Mouse (Mus musculus): ENCODE results near the gene Slc2a2. TPM values are rescaled to one million over a fixed set of nuclear protein-coding genes. Genes with fewer than 3 reads are reported as not detected.

Slc2a2 gene
- polyA plus RNA-seq (2012; rRNA removed), result 0.09 TPM in 1 of 2 replicates, not detected in the other

DNA sequence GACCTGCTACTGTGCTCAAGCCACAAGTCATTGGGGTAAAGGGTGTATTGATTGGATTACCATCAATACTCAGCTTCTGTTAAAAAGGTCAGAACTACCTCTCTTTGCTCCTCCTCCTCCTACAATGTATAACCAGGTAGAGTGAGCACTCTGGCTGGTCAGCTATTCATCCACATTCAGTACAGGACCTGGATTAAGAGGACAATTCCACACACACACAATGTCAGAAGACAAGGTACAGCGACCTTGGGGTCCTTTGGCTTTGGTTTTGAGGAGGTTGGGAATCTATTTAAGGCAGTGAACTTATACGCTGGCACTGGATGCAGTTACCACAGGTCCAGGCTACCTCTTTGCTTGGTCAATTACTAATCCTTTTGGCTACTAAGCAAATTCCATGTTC is at the start of gene Slc2a2:
Gene Slc2a2, plus strand, starts transcription at position 107 of the 400 bp plus-strand sequence.
- H3K4me3 ChIP-seq (replicated peaks; ENCODE audit: extremely low read depth, low read depth, low read length), result no peak within 1 kb of the TSS
- DNase-seq, result no peak
- TF ChIP-seq CTCF (IDR thresholded peaks at IDR 0.05; ENCODE audit: insufficient read depth, low read length) (no peak), POLR2A (IDR thresholded peaks at IDR 0.05; ENCODE audit: borderline replicate concordance, extremely low read depth, low read depth, low read length) (no peak)
- 85% methylated on average over 2 of the region's 2 CpGs for WGBS
- H3K4me1 ChIP-seq (ENCODE audit: control insufficient read depth, insufficient read depth, low read length), result no peaks in the 10 kb centered on the region

DNA sequence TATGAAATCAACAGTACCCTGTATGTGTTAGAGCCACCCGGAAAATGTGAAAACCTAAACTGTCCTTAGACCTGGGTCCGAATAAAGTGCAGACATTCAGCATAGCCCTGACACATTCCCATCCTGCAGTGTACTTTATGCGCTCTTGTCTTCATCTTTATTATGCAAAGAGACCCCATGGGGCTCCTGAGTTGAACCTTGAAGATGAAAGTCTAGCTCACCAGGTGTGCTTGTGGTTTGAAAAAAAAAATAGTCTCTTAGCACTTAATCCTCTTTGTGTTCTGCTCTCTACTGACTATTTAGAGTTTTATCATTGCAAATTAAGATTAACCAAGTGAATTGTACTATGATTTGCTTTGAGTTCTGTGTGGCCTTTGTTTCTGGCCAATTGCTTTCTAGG is 45.1 kb upstream of the Slc2a2 start:
- no peak for TF ChIP-seq CTCF (IDR thresholded peaks at IDR 0.05; ENCODE audit: insufficient read depth, low read length)
- TF ChIP-seq POLR2A (IDR thresholded peaks at IDR 0.05; ENCODE audit: borderline replicate concordance, extremely low read depth, low read depth, low read length), result no peak
- 84% methylated on average over 3 of the region's 3 CpGs for WGBS
- Histone ChIP-seq H3K4me3 (replicated peaks; ENCODE audit: extremely low read depth, low read depth, low read length) (no peak overlapping the region), H3K4me1 (ENCODE audit: control insufficient read depth, insufficient read depth, low read length) (no peaks in the 10 kb centered on the region)
- DNase-seq, result no peak

DNA sequence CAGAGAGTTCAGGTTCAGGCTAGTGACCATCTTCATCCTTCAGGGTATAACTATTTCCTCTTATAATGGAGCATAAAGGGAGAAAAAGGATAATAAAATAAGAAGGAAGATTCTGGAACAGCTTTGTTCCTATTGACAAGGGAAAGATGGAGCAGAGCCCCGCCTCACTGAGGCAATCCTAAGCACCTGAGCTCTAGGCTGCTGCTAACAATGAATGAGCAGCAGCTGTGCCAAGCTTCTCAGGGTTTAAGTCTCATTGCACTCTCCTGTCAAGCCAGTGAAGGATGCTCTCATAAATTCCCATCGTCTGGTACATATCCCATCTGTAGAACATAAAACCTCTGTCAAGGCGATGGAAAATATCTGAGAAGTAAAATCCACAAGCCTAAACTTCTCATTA is 44.7 kb upstream of the Slc2a2 start:
- Histone ChIP-seq H3K4me3 (replicated peaks; ENCODE audit: extremely low read depth, low read depth, low read length) (no peak overlapping the region), H3K4me1 (ENCODE audit: control insufficient read depth, insufficient read depth, low read length) (no peaks in the 10 kb centered on the region)
- DNase-seq, result no peak
- TF ChIP-seq CTCF (IDR thresholded peaks at IDR 0.05; ENCODE audit: insufficient read depth, low read length) (no peak), POLR2A (IDR thresholded peaks at IDR 0.05; ENCODE audit: borderline replicate concordance, extremely low read depth, low read depth, low read length) (no peak)
- 90% methylated on average over 3 of the region's 3 CpGs for WGBS

DNA sequence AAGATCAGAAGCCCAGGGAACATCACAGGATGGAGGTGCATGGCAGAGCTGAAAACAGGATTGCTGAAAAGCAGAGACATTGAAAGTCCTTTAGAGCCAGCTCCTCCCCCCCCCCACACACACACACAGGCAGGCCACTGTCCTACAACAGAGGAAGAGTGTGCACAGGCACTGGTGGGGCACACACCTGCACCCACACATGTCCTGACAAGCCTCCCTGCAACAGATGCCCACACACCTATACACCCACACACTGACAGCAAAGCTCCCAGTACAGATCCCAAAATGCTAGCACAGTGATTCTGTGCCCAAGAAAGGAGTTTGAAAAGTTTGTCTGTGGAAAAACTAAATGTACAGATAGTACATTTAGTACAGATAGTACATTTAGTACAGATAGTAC is 43.0 kb upstream of the Slc2a2 start:
- TF ChIP-seq POLR2A (IDR thresholded peaks at IDR 0.05; ENCODE audit: borderline replicate concordance, extremely low read depth, low read depth, low read length) (no peak), CTCF (IDR thresholded peaks at IDR 0.05; ENCODE audit: insufficient read depth, low read length) (no peak)
- no peak for DNase-seq
- no peaks in the 10 kb centered on the region for H3K4me1 ChIP-seq (ENCODE audit: control insufficient read depth, insufficient read depth, low read length)

DNA sequence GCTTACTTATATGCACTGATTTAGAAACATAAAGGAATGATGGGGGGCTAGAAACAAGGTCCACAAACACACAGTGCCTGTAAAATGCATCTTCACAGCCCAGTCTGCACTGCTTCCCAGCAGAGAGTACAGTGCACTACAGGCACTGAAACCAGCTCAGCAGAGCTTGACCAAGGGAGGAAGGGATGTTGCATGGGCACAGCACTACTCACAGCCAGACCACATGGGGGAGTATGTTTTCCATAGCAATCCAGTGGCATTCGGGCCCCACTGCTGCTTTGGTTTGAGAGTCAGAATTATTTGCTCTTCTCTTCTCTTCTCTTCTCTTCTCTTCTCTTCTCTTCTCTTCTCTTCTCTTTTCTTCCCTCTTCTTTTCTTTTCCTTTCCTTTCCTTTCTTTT is 39.4 kb upstream of the Slc2a2 start:
- TF ChIP-seq CTCF (IDR thresholded peaks at IDR 0.05; ENCODE audit: insufficient read depth, low read length) (0 out of 2 replicates have a peak, but pooled peaks have one; percentile 17), POLR2A (IDR thresholded peaks at IDR 0.05; ENCODE audit: borderline replicate concordance, extremely low read depth, low read depth, low read length) (no peak)
- DNase-seq, result no peak
- Histone ChIP-seq H3K4me3 (replicated peaks; ENCODE audit: extremely low read depth, low read depth, low read length) (no peak overlapping the region), H3K4me1 (ENCODE audit: control insufficient read depth, insufficient read depth, low read length) (no peaks in the 10 kb centered on the region)
- 45% methylated on average over 1 of the region's 1 CpGs for WGBS

More for the DNA sequence above, 43.0 kb upstream of the Slc2a2 start:
- no peak overlapping the region for H3K4me3 ChIP-seq (replicated peaks; ENCODE audit: extremely low read depth, low read depth, low read length)

DNA sequence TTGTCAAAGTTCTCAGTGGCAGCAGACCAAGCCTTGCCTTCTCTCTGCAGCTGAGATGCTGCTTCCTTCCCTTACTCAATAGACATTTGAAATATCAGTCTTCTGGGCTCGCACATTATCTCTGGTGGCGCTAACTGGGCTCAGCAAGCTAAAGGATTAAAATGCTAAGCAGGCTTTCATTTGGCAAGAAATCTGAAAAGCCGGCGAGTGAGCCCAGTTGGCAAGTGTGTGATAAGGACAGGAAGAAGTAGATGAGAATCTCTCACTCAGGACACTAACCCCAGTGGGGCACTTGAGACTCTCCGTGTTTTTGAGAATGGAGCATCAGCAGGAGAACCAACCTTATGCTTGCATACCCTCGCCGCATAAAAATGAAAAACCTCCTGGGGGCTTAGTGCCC is 16.9 kb upstream of the Slc2a2 start:
- peaks cover 3% of the 10 kb centered on the region; the same call in 1 of the 2 replicates for H3K4me1 ChIP-seq (ENCODE audit: control insufficient read depth, insufficient read depth, low read length)
- TF ChIP-seq POLR2A (IDR thresholded peaks at IDR 0.05; ENCODE audit: borderline replicate concordance, extremely low read depth, low read depth, low read length) (no peak), CTCF (IDR thresholded peaks at IDR 0.05; ENCODE audit: insufficient read depth, low read length) (no peak)
- H3K4me3 ChIP-seq (replicated peaks; ENCODE audit: extremely low read depth, low read depth, low read length), result no peak overlapping the region
- WGBS, result 70% methylated on average over 7 of the region's 7 CpGs
- DNase-seq, result no peak

DNA sequence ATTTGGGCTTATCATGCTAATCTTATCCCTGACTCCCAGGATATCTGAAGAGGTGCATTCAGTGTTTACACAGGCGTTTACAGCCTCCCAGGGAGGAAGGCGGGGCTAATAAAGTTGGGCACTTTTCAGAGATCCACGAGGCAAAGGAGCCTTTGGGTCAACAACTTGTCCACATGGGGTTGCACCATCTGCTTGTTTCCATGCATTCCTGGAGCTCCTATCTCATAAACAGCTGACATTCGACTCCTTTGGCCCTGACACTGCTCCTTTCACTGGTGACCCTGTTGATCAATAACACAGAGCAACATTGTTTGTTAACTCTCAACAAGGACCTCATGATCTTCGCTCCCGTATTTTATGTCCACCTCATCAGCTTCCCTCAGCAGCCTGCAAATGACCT is 15.8 kb upstream of the Slc2a2 start:
- TF ChIP-seq CTCF (IDR thresholded peaks at IDR 0.05; ENCODE audit: insufficient read depth, low read length) (no peak), POLR2A (IDR thresholded peaks at IDR 0.05; ENCODE audit: borderline replicate concordance, extremely low read depth, low read depth, low read length) (no peak)
- 50% methylated on average over 6 of the region's 6 CpGs for WGBS
- no peak for DNase-seq
- Histone ChIP-seq H3K4me1 (ENCODE audit: control insufficient read depth, insufficient read depth, low read length) (peaks cover 3% of the 10 kb centered on the region; the same call in 1 of the 2 replicates), H3K4me3 (replicated peaks; ENCODE audit: extremely low read depth, low read depth, low read length) (no peak overlapping the region)

DNA sequence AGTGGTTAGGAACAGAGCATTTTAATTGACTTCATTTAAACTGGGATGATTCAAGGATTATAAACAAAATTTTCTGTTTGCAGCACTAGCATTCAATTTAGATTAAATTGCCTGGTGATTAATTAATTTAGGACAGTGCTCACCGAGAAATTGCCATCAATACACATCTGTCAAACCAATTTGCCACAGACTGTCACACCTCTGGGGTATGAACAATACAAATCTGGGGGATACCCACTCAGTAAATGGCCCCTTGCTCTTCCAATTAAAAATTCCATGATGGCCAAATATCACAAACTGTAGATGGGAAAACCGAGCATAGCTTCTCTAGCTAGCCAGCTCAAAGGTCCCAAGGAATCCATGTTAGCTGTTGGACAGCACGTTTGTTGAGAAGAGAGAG is 15.3 kb upstream of the Slc2a2 start:
- Histone ChIP-seq H3K4me3 (replicated peaks; ENCODE audit: extremely low read depth, low read depth, low read length) (no peak overlapping the region), H3K4me1 (ENCODE audit: control insufficient read depth, insufficient read depth, low read length) (peaks cover 3% of the 10 kb centered on the region; the same call in 1 of the 2 replicates)
- 85% methylated on average over 3 of the region's 3 CpGs for WGBS
- TF ChIP-seq CTCF (IDR thresholded peaks at IDR 0.05; ENCODE audit: insufficient read depth, low read length), result no peak
- no peak for TF ChIP-seq POLR2A (IDR thresholded peaks at IDR 0.05; ENCODE audit: borderline replicate concordance, extremely low read depth, low read depth, low read length)
- no peak for DNase-seq

DNA sequence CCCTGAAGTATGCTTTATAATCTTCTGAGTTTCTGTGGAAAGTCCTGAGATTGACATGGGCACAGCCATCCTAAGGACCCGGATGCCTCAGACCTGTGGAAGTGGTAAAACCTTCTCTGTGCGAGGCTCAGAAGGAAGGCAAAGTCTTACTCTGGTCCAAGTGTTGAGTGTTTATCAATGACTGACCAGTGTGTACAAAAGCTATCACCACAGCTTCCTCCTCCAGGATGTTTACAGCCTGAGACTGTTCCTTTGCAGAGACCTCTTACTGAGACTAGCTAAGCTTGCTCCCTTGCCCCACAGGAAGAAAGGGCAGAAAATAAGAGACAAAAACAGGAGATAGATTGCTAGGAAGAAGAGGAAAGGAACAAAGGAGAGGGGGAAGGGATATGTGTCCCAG is 12.2 kb upstream of the Slc2a2 start:
- TF ChIP-seq CTCF (IDR thresholded peaks at IDR 0.05; ENCODE audit: insufficient read depth, low read length), result no peak
- no peak for TF ChIP-seq POLR2A (IDR thresholded peaks at IDR 0.05; ENCODE audit: borderline replicate concordance, extremely low read depth, low read depth, low read length)
- Histone ChIP-seq H3K4me1 (ENCODE audit: control insufficient read depth, insufficient read depth, low read length) (peaks cover 3% of the 10 kb centered on the region; the same call in 1 of the 2 replicates), H3K4me3 (replicated peaks; ENCODE audit: extremely low read depth, low read depth, low read length) (no peak overlapping the region)
- no peak for DNase-seq
- WGBS, result 48% methylated on average over 2 of the region's 2 CpGs

DNA sequence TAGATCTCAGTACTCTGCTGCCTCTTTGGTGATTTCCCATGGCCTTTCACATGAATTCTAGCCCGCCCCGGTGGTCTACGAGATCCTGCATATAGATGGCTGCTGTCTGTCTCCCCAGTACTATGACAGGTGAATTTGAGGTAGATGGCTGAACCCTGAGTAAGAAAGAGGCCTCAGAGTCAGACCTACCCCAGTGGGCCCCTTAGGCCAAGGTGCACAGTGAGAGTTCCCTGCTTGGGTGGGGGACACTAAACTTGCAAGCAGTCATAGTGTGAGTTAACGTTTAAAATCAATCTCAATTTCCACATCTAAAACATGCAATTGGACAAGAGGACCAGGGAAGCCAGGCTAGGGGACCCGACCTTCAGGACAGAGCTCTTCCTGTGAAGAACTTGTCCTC is 2.9 kb upstream of the Slc2a2 start:
- no peak for DNase-seq
- Histone ChIP-seq H3K4me3 (replicated peaks; ENCODE audit: extremely low read depth, low read depth, low read length) (no peak overlapping the region), H3K4me1 (ENCODE audit: control insufficient read depth, insufficient read depth, low read length) (no peaks in the 10 kb centered on the region)
- TF ChIP-seq CTCF (IDR thresholded peaks at IDR 0.05; ENCODE audit: insufficient read depth, low read length) (no peak), POLR2A (IDR thresholded peaks at IDR 0.05; ENCODE audit: borderline replicate concordance, extremely low read depth, low read depth, low read length) (no peak)
- WGBS, result 90% methylated on average over 5 of the region's 5 CpGs
